Mouse (Mus musculus) spleen, adult 18-20 months (tissue): Measurements from ENCODE around the gene Lmbr1l.
A peak's percentile ranks its signal among the peaks of the same experiment; 100 is the strongest.

Source experiments
- DNase-seq, 2 experiments: peaks; one replicate each; pipeline ENCODE4 v3.0.0; 2022; ENCODE audit warnings: mixed read lengths in 2 of 2

The Lmbr1l gene

DNA sequence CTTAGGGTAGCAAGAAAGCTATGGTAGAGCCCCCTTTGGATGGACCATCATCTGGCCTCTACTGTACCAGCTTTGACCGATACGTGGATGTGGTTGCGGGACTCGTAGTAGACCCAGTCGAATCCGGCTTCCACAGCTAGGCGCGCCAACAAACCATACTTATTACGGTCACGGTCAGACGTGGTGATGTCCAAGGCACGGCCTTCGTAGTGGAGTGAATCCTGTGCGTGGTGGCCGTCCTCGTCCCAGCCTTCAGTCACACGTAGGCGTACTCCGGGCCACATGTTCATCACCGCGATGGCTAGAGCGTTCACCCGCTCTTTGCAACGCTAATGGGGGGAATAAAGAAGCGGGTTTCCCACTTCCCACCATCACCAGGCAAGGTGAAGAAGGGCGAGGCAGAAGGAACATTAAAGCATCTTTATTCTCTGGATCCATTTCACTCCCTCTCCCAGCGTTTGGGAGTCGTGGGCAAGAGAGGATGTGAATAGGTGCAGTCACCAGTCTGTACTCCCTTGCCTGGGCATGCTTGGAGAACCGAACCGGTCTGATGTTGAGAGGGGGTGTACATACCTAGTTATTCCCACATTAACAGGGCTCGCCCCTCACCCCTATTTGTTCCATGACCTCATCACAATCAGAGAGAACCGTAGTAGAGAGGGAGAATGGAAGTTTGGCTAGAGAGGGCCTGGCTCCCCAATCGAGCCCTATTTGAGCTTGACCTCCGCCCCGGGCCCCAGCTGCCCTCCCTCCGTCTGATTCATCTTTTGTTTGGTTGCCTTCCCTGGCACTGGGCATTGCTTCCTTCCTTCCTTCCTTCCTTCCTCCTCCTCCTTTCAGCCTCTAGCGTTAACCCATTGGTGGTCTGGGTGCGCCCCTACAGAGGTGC lies 23.0 kb downstream of the Lmbr1l start:
- DNase-seq: no peak

- peak in 1 of 2 experiments; percentile 37 for DNase-seq
These were observed 23.9 kb downstream of the Lmbr1l start, which contains the start of gene Rhebl1 for GRCm38 (mm10) chr15:98893940-98894745. Gene Rhebl1 (minus strand): TSS chr15:98894540.

DNA sequence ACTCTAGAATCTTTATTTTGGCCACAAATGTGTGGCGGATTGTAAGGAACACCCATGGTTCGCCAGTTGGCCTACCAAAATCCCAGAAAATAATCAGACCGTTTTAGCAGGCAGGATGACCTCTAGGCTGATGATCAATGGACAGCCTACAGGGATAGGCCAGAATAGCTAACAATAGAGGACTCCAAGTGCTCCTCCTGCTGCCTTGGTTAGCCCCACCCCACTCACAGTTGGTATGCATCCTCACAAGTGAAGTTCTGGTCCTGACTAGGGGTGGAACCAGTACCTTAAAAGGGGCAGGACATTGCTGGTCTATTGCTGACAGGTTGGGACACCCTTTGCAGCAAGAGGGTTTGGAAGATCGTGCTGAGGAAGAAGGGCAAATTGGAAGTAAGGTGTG lies 25.0 kb downstream of the Lmbr1l start:
- DNase-seq: no peak

DNA sequence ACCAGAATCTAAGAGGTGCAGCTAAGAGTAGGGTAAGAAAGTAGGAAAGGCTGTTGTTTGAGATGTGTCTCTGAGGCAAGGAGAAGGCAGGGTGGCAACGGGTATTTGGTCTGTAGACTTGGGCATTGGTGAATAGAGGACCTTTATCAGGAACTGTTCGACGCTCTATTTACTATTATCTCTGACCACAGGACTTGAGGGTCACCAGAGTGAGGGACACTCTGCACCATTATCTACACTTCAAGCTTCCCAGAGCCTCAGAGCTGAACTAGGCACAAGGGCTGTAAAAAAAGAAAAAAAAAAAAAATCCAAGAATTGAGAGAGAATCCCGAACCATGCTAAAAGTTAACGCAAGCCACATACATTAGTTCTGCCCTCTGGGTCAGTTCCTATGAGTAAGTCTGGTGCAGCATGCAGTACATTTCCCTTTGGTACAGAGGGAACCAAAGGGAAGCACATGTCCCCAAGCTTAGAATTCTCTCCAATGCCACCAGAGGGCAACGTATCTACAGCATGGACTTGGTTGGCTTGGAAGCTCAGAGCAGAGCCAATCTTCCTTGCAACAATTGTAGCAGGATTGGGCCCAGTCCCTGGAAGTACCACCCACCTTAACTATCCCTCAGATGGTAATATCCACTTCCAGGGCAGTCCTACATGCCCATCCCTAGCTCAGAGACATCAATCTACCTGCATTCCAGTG lies 26.0 kb downstream of the Lmbr1l start:
- DNase-seq: no peak

DNA sequence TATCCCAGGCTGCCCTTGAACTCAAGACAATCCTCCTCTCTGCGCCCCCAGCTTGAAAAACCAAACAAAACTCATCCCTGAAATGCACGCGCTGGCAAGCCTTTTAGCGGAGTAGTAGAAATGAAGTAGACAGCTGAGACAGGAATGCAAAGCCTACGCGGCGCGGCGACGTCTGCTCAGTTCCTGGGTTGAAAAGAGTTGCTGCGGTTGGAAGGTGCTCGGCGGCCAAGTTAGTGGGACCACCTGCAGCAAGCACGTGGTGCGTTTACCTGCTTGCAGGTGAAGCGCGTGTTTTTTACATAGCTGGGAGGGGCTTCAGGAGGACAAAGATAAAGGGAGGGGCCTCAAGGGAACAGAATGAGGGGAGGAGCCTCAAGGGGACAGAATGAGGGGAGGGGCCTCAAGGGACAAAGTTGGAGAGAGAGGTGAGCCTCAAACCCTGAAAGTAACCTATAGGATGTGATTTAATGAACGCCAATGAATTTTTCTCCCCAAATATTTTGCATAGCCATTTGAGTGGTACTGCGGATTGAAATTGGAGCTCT lies 26.8 kb downstream of the Lmbr1l start:
- DNase-seq: no peak

DNA sequence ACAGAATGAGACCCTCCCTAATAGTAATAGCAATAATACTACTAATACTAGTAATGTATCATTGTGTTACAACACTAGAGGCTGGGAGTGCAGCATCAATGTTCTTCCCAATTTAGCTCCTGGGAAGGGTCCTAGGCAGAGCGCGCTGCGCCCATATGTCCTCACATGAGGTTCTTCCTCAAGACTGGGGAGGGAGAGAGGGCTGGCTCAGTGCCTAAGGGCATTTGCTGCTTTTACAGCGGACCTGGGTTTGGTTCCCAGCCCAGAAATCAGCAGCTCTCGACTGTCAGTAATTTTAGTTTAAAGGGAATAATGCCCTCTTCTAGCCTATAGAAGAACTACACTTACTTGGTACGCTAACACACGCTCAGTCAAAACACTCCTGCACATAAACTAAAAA lies 30.5 kb downstream of the Lmbr1l start:
- DNase-seq: no peak

DNA sequence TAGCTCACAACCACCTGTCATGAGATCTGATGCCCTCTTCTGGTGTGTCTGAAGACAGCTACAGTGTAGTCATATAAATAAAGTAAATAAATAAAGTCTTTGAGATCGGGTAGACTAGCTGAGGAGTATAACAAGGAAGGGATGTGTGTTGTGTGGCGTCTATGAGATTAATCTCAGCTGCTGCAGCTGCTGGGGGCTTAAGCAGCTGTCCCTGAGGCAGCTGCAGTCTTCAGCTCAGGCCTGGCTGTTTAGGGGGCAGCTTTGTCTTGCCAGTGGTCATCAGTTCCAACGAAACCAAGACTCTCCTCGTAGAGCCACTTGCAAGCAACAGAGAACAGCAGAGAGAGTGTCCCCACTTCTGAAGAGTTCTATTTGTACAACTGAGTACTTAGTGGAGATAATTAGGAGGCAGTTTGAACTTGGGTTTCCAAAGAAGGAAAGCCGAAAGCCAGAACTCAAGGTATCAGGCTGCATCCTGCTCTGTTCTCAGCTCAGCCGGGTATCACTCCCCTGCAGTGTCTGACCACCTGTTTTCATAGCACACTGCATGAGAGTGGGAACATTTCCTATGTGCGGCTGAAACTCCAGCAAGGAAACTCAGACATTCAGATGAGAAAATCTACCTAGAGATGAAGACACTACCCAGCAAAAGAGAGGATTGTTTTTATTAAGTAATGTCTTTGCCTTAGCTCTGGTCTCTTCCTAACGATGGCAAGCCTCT lies 31.2 kb downstream of the Lmbr1l start:
- DNase-seq: no peak

DNA sequence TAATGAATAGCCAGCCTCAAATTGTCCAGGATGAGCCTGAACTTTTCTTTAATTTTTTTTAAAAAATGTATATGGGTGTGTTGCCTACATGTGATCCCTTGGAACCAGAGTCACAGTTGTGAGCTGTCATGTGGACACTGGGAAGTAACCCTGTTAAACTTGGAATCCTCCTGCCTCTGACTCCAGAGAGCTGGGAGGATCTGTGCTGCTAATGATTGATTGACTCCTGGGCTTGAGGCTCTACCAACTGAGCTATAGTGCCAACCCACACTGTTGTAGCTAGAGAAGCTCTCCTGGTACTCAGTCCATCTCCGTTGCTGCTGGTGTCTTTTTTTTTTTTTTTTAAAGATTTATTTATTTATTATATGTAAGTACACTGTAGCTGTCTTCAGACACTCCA lies 33.9 kb downstream of the Lmbr1l start:
- no peak for DNase-seq

GRCm38 (mm10) chr15:98883661-98884060 lies 34.4 kb downstream of the Lmbr1l start:
- DNase-seq: no peak

DNA sequence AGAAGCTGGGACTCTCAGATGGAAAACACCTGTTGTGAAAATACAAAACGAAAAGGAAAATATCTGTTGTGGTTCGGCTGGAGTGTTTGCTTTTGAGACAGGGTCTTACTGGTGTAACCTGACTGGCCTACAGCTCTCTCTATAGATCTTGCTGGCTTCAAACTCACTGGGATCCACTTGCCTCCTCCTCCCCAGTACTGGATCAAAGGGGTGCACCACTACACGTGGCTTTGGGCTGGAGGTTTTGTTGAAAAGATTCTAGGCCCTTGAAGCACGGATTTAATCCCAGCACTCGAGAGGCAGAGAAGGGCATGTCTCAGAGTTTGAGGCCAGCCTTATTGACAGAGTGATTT lies 36.4 kb downstream of the Lmbr1l start:
- DNase-seq: no peak

- peak; percentile 84 to 90 for DNase-seq
These were observed 36.9 kb downstream of the Lmbr1l start for GRCm38 (mm10) chr15:98880978-98881655.

- DNase-seq: peak in 1 of 2 experiments; percentile 50
These were observed 40.7 kb downstream of the Lmbr1l start for GRCm38 (mm10) chr15:98877331-98877730.

- peak; percentile 84 to 89 for DNase-seq
These were observed 45.8 kb downstream of the Lmbr1l start for GRCm38 (mm10) chr15:98871916-98872888.

- DNase-seq: no peak
These were observed 46.7 kb downstream of the Lmbr1l start, which contains the start of gene Kmt2d for GRCm38 (mm10) chr15:98871070-98871915. Gene Kmt2d (minus strand): TSS chr15:98871204.

- peak in 1 of 2 experiments; percentile 25 for DNase-seq
These were observed 47.6 kb downstream of the Lmbr1l start for GRCm38 (mm10) chr15:98870179-98871069.

DNA sequence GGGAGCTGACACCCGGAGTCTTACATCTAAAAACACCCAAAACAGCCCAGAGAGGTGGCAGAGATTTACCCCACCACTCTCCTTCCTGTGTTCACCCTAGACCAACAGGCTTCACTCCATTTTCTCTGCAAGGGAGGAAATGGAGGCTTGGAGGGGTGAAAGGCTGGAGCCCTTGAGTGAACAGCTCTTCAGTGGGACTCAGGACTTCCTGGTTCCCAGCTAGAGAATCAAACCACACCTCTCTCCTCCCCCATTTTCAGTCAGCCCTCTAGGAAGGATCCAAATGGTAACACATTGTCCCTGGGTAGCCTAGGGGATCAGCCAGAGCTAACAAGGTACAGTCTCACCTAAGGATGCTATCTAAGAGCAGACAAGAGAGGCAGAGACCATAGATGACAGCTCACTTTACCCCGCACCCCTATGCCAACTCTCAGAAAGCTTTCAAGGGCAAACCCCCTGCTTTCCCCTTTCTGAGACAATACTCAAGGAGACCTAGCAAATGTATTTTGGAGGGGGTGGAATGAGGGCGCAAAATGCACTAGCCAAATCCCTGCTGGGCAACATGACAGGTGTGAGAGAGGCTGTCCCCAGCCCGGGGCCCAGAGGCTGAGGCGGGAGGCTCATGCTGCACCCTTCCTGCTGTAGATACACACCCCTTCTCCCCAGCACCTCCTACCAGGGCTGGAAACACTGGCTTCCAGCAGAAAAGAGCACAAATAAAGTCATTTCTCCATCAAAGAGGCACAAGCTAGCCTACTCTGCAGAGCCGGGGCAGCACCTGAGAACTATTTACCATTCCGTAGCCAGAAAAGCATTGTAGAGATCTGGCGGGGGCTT lies 48.5 kb downstream of the Lmbr1l start:
- DNase-seq: no peak
